Mouse (Mus musculus) layer of hippocampus, adult 2 months (tissue): Measurements from ENCODE around the gene Sprn. TPM values are rescaled to one million over a fixed set of nuclear protein-coding genes. Genes with fewer than 3 reads are reported as not detected.

Experiments used
- DNase-seq, 2 experiments: peaks; one replicate each; pipeline ENCODE4 v3.0.0; 2022; ENCODE audit warnings: low spot score in 2 of 2
- H3K27ac ChIP-seq: fragments of 200-600 bp; 2 replicates; pipeline ENCODE4 v1.8.1; 2022
- H3K4me3 ChIP-seq: fragments of 200-600 bp; 2 replicates; pipeline ENCODE4 v1.8.1; 2022; ENCODE audit warnings: mild to moderate bottlenecking
- CTCF ChIP-seq: fragments of 200-600 bp; conservative IDR thresholded peaks from 2 replicates; pipeline ENCODE4 v1.8.1; 2022; ENCODE audit warnings: antibody characterized with exemption, mild to moderate bottlenecking, moderate library complexity
- total RNA-seq, 2 experiments: library from RNA; stranded (reverse); gene quantifications; 2 replicates each; pipeline ENCODE4 v1.2.3; 2021

Gene Sprn
- total RNA-seq, 2 experiments from 2014 or later, result 177 to 178 TPM

DNA sequence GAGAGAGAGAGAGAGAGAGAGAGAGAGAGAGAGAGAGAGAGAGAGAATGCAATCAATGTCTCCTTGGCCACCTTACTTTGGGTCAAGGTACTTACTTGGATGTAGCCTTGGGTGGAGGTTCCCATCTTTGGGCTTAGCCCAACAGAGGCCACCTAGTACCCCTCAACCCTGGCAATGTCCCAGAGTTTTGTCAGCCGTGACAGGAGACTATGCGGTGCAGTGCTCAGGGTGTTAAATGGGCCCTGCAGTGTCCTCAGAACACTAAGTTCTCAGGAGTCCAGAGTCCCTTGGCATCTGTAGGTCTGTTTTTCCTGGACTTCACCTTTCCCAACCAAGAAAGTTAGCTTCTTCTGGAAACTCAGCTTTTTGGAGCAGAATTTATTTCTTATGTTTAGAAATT, 24.5 kb upstream of the Sprn start:
- Histone ChIP-seq H3K27ac (no peak overlapping the region), H3K4me3 (no peak overlapping the region)
- no peak for DNase-seq
- no peak for TF ChIP-seq CTCF

DNA sequence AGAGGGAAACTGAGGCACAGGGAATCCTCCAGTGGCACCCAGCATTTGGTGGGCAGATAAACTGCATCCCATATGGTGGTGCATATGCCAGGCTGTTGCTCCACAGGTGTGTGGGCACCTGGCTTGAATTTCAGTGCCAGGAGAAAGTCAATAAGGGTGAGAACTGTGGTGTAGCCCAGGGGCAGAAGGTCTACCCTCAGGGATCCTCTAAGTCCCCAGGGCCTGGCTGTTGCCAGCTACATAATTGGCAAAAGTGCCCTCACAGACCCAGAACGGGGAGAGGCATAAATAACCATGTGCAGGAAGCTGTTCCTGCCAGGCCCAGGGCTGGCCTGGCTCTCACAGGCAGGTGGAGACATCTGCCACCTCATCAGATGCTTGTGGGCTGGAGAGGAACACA, 18.3 kb upstream of the Sprn start, which contains the start of gene Olfr523:
Gene Olfr523, plus strand, starts transcription at position 282 of the 400 bp plus-strand sequence.
- no peak within 1 kb of the TSS for H3K27ac ChIP-seq
- DNase-seq, result no peak

DNA sequence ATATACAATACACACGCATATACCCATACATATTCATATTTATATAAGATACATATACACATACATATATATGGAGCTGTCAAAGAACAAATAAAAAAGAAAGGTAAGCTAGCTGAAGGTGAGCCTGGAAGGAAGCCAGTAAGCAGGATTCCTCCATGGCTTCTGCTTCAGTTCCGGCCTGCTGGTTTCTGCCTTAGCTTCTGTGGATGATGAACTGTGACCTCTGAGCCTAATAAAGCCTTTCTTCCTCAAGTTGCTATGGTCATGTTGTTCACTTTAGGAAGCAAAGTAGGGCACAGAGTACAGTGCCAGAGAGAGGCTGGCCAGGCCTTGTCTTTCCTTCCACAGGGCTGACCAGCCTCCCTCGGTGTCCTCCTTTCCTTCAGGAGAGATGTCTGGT, 16.2 kb upstream of the Sprn start:
- no peak for DNase-seq
- no peak for TF ChIP-seq CTCF
- no peak overlapping the region for H3K4me3 ChIP-seq
- H3K27ac ChIP-seq, result no peak overlapping the region

More for the DNA sequence above, 18.3 kb upstream of the Sprn start, which contains the start of gene Olfr523:
- no peak within 1 kb of the TSS for H3K4me3 ChIP-seq
- TF ChIP-seq CTCF, result no peak

DNA sequence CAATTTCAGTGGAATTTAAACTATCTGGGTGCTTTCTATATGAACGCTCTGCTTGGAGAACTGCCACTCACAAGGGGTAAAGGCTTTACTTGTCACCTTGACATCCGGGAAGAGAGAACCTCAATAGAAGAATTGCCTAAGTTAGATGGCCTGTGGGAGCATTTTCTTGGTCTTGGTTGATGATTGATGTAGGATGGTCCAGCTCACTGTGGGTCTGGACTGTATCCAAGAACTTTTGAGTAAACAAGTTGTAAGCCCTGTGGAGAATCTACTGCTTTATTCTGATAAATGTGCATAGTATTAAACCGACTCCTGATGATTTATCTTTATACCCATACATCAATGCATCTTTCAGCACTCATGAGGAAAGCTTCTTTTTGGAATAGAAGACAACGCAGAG, 14.7 kb upstream of the Sprn start:
- Histone ChIP-seq H3K4me3 (no peak overlapping the region), H3K27ac (no peak overlapping the region)
- DNase-seq, result no peak
- no peak for TF ChIP-seq CTCF

DNA sequence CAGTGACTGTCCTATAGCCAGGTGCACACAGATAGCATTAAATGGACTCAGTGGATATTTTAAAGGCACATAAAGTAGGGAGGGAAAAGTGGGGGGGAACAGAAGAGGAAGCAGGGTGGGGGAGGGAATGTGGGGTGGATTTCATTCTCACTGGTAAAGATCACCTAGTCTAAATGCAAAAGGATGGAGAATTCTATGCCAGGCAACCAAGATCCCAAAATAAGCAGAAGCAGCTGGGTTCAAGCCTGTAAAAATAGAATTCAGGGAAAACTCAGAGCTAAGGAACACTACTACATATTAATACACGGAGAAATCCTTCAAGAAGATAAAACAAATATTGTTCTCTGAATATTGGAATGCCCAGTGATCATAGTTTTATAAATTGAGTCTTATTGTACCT, 13.3 kb upstream of the Sprn start:
- no peak for TF ChIP-seq CTCF
- DNase-seq, result no peak
- Histone ChIP-seq H3K27ac (peak overlapping the region; percentile 51; the same call in 1 of the 2 replicates), H3K4me3 (no peak overlapping the region)

DNA sequence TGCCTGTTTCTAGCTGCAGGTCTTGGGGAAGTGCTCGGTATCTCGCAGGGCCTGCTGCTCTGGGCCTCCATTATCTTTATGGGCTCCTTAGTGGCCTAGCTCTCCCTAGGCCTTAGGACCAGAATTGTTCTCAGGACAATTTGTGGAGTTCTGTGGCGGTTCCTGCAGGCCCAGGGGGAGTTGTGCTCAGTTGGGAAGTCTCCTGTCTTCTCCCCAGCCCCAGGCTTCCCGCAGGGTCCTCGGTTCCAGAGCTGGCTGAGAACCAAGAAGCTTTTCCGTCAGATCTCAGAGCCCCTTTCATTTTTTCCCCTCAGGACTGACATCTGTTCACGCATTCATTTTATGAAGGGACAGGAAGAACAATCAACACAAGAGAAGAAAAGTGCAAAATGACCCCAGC, 10.0 kb upstream of the Sprn start, which contains the start of gene Olfr522:
Gene Olfr522, minus strand, starts transcription at position 101 of the 400 bp plus-strand sequence.
- TF ChIP-seq CTCF, result no peak
- Histone ChIP-seq H3K27ac (no peak within 1 kb of the TSS), H3K4me3 (no peak within 1 kb of the TSS)
- DNase-seq, result no peak

DNA sequence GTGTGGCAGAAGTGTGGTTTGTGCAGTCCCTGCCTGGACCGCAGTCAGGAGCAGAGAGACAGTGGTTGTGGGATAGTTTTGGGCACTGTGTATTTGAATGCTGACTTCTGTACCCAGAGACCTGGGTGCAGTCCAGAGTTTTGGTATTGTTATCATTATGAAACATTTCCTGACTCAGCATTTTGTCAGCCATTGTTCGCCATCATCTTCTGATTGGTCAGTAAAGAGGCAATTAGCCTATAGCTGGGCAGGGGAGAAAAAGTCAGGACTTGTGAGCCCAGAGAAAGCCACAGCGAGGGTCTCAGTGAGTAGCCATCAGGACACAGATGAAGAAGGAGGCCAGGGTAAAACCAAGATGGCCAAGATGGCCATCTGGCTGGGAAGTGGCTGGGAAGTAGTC, 5.7 kb upstream of the Sprn start:
- no peak for DNase-seq
- no peak for TF ChIP-seq CTCF
- Histone ChIP-seq H3K4me3 (no peak overlapping the region), H3K27ac (no peak overlapping the region)

DNA sequence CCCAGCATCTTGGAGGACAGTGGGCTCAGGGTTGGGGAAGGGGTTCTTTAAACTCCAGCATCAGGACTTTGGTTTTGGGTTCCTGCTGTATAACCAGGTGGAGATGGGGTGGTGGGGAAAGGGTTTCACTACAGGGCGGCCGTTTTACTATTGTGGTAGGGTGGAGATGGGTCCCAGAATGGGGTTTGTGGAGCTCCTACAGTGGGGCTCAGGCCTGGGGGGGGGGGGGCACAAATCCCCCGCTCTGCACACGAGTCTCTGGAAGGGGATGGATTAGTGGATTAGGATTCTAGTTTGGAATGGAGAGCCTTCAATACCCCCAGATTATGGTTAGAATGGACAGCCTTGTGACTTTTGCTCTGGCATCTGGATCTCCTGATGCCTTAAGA, 854 bp downstream of the Sprn start:
- H3K27ac ChIP-seq, result peak overlapping the region; percentile 98
- DNase-seq, result no peak
- TF ChIP-seq CTCF, result no peak
- H3K4me3 ChIP-seq, result peak overlapping the region; percentile 56

DNA sequence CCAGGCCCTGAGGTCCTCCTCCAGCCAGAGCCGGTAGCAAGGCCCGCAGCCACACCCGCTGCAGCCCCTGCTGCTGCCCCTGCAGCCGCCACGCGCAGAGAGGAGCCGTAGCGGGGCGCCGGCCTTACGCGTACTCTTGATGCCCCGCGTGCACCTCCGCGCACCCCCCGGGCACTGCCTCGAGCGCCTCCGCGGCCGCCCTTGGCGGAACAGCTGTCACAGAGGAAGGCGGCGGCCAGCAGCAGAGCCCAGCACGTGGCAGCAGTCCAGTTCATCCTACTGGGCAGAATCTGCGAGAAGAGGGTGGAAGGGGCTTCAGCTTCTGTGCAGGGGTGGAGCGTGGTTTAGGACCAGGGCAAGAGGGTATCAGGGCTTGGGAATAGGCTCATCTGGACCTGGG, 1.3 kb downstream of the Sprn start:
- peak overlapping the region; percentile 98 for H3K27ac ChIP-seq
- TF ChIP-seq CTCF, result no peak
- peak overlapping the region; percentile 56 for H3K4me3 ChIP-seq
- DNase-seq, result peak in 1 of 2 experiments; percentile 54

DNA sequence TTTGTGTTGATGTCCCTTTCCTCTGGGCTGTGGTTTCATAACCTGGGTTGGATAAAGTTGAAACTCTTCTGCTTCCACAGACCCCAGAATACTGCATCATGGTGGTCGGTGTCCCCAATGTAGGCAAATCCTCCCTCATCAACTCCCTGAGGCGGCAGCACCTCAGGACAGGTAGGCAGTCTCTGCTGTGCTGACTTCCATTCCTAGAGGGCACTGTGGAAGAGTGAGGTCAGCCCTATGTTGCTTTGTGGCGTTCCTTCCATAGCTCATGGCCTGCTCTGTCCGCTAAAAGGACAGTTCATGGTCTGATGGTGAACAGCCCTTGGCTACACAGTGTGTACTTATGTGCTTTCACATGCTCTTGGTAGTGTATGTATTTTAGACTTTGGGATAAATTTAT, 10.1 kb downstream of the Sprn start:
- peak; percentile 67 for TF ChIP-seq CTCF
- Histone ChIP-seq H3K4me3 (no peak overlapping the region), H3K27ac (no peak overlapping the region)
- no peak for DNase-seq

DNA sequence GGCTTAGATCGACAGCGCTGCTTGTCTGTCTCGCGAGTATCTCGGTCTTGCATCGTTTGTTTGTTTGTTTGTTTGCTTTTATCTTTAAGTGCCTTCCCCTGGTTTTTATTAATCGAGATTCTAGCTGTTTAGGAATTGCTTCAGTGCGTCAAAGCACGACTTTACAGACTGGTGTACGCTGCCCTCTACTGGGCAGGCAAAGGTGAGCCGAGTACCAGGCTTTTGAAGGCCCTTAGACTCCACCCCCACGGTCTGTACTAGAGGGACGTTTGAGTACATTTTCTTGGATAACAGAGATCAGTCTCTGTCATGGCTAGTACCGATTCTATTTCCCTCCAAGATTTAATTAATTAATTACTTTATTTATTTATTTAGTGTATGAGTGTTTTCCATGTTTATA, 13.3 kb downstream of the Sprn start:
- peak in 1 of 2 experiments; percentile 70 for DNase-seq
- peak; percentile 90 for TF ChIP-seq CTCF
- H3K27ac ChIP-seq, result no peak overlapping the region
- no peak overlapping the region; the same call in 1 of the 2 replicates for H3K4me3 ChIP-seq

DNA sequence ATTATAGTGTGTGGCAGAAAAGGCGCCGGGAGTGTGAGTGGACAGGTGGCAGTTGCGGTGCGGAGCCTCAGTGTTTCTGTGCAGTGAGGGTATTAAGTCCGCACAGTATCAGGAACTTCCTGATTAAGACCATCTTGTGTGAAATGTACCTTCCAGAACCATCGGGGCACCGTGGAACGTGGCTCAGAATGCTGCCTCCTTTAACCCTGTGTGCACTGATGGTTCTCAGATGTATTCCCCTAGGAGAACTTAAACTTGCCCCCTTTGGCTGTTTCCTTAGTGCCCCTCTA, 16.7 kb downstream of the Sprn start:
- Histone ChIP-seq H3K27ac (peak overlapping the region; percentile 94), H3K4me3 (peak overlapping the region; percentile 91)
- TF ChIP-seq CTCF, result no peak
- no peak for DNase-seq

DNA sequence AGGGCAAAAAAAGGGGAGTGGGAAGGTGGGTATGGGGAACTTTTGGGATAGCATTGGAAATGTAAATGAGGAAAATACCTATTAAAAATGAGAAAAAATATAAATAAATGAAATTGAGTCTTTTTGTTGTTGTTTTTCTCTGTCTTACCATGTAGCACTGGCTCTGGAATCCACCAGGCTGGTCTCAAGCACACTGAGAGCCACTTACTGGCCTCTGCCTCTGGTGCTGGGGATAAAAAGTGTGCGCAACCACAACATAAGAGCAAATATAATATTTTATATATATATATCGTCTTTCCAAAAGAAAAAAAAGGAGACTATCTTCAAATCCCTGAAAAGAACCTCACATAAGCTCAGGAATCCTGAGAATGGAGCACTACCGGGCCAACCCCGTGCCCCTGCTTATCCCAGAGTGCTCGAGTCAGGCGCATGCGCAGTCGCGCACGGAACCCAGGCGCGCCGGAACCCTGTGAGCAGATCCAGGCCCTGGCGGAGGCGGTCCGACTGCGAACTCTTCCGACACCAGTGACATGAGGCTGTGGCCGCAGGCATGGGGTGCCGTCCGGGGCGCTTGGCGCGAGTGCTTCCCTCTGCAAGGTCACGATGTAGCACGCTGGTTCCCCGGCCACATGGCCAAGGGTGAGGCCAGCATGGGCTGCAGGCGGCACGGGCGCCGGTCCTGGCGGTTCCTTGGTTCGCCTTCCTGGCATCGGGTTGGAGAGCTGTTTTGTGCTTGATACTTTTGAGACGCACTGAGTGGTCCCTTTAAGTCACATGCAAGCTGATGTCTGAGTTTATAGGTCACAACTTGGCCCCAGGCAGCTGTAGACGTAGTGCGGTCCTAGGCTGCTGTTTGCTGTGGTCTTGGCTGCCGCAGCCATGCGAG, 17.3 kb downstream of the Sprn start, which contains the start of gene Mtg1:
Gene Mtg1, plus strand, starts transcription at position 430 of the 886 bp plus-strand sequence.
- peak within 1 kb of the TSS; percentile 91 for H3K4me3 ChIP-seq
- H3K27ac ChIP-seq, result peak within 1 kb of the TSS; percentile 94
- TF ChIP-seq CTCF, result no peak; the same call in 1 of the 2 replicates
- DNase-seq, result peak; percentile 93 to 96
